Mouse (Mus musculus) NIH3T3 (cell line): ENCODE results near the gene Odf3b.

ENCODE experiments used
- DNase-seq: peaks from one replicate; pipeline ENCODE4 v3.0.0-alpha.2; 2012; ENCODE audit warnings: low read depth

The Odf3b gene

DNA sequence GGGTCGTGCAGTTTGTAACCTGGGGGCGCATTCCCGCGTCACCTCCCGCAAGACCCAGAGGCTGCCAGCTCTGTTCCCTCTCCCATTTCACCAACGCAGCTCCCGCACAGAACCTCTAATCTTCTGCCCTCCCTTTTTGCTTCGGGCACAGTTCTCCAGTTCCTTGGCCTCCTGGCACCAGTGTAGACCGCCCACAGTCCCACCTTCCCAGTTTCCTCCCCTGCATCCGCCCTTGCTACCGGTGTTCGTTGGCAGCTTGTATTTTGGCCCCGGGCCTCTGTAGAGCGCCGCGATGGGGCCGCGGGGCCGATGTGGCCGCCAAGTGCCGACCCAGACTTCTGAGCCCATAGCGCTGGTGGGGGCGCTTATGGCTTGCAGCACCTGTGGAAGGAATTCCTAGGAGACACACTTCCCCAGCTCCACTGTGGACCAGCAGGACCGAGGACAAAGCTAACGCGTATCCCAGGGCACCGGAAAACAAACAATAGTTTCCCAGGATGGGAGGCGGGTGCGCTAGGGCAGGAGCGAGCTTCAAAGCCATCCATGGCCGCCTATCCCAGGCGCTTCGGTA, at the start of gene Odf3b:
TSS of gene Odf3b (minus strand) at position 452 of the 571 bp plus-strand sequence.
- DNase-seq: no peak

DNA sequence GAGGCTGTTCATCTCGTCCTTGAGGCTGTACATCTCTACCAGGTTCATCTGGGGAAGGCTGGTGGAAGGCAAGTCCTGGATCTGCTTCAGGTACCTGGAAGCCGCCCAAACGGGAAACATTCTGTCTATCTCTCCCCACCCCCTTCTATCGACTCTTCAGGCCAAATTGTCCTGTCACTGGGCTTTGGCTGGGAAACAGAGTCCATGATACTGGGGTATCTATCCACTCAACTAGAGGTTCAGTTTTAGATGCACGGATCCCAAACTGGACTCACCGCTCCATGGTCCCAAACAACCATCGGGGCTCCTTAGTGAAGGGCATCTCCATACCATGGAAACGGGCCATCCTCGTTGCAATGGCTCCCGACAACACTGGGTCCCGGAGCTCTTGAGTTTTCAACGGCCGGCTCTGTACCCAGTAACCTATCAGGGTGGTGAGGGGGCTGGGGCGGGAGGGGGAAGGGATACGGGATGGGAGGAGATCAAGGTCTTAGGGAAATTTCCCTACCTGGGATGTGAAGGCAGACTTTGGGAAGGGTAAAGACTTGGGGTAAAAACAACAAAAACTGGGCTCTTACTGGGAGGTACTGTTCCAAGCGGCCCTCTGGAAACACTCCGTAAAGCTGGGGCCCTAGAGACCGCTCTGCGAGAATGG, 49.2 kb upstream of the Odf3b start:
- no peak for DNase-seq

DNA sequence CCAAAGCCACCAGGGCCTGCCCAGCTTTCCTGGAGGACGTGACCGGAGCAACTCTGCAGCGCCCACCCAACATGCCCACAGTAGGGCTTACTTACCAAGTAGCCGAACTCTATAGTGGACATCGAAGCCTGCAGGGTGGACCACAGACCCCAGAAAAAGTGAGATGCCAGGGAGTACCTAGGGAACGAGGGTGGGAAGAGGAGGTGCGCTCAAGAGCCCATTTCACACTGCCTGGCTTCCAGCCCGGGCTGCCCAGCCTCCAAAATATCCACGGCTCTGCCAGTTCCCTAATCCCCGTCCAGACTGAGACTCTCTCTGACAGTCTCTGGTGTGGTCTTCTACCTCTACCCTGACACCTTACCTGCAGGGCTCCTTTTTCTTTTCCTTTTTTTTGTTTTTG, 47.6 kb upstream of the Odf3b start:
- no peak for DNase-seq

DNA sequence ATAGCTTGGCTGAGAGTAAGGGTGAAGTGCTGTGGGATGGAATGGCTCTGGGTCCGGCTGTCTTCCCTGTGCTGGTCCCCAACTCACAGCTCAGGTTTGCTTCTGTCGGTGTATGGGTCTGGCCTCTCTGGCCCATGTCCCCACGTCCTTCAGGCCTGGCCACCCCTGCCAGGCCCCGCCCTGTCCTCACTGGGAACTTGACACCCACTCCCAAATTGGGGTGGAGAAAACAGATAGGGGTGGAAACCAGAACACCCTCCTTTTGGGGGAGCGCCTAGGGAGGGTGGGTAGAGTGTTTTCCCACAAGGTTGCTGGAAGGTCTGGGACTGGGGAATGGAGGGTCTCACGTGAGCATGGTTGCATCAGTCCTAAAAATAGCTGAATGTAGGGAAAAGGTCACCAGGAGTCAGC, 46.6 kb upstream of the Odf3b start, which contains the start of gene Cpt1b:
TSS of gene Cpt1b (minus strand) at position 153 of the 411 bp plus-strand sequence.
- no peak for DNase-seq

DNA sequence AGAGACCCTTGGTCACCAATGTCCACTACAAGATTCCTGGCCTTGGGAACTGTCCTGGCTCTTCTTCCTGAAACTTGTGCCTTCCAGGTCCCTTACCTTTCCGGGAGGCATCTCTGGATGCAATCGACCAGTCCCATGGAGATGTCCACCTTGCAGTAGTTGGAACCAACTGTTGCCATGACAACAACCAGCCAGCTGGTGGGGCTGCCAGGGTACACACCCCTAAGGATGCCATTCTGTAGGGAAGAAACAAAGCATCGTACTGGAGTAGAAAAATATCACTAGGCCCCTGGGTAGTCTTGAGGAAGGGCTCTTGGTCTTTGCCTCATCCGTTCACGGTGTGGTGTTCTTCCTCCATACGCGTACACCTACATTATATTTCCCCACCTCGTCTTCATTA, 45.5 kb upstream of the Odf3b start:
- DNase-seq: no peak

DNA sequence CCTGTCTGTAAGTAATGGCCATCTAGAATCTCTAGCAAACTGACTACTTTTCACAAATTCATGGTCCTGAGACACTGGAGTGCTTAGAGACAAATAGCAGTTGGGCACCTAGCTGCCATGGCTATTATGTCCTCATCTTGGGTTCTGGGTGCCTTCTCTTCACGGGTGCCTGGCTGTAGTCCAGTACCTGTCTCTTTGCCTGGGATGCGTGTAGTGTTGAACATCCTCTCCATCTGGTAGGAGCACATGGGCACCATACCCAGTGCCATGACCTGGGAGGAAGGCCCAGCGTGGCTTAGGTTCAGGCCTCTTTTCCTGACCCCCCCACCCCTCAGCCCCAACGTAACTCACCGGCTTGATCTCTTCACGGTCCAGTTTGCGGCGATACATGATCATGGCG, 42.9 kb upstream of the Odf3b start:
- DNase-seq: no peak

DNA sequence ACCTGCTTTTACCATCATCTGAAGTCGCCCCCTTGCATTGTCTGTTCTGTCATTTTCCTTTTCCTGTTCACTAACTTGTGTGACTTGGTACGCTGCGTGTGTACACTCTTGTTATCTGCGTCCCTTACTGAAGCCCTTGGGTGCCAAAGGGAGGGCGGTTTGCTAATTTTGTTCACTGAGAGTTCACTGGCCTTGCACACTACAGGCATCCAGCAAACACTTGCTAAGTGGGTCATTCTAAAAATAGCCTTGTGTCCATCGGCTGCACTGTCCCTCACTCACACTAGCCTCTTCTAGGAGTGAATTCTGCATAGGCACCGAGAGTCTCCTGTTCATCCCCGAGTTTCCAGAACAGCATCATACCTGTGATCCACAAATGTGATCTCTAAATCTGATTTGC, 36.2 kb upstream of the Odf3b start:
- DNase-seq: no peak

DNA sequence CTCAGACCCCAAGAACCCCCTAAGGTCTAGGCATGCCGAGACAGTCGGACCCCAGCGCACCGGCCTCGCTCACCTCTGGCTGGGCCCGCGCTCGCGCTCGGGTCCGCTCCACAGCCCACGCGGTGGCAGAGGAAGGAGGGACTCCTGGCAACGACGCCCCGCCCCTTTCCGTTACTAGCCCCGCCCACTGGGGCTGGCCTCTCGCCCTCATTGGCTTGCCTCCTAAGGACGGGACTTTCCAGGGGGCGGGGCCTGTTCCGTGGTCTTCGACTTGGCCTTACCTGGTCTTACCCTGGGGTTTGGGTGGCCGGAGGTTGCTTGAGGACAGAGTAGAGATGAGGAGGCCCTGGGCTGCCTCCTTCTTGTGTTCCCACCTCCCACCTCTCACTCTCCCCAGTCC, 31.0 kb upstream of the Odf3b start, which contains the start of gene Syce3:
TSS of gene Syce3 (minus strand) at position 386 of the 400 bp plus-strand sequence.
- no peak for DNase-seq

DNA sequence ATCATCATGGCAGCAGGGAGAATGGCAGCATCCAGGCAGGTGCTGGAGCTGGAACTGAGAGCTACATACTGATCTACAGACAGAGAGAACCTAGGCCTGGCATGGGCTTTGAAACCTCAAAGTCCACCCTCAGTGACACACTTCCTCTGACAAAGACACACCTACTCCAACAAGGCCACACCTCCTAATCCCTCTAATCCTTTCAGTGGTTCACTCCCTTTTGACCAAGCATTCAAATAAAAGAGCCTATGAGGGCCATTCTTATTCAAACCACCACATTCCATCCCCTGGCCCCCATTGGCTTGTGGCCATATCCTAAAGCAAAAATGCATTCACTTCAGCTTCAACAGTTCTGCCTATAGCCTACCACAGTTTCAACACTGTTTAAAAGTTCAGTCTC, 27.6 kb upstream of the Odf3b start:
- DNase-seq: no peak

DNA sequence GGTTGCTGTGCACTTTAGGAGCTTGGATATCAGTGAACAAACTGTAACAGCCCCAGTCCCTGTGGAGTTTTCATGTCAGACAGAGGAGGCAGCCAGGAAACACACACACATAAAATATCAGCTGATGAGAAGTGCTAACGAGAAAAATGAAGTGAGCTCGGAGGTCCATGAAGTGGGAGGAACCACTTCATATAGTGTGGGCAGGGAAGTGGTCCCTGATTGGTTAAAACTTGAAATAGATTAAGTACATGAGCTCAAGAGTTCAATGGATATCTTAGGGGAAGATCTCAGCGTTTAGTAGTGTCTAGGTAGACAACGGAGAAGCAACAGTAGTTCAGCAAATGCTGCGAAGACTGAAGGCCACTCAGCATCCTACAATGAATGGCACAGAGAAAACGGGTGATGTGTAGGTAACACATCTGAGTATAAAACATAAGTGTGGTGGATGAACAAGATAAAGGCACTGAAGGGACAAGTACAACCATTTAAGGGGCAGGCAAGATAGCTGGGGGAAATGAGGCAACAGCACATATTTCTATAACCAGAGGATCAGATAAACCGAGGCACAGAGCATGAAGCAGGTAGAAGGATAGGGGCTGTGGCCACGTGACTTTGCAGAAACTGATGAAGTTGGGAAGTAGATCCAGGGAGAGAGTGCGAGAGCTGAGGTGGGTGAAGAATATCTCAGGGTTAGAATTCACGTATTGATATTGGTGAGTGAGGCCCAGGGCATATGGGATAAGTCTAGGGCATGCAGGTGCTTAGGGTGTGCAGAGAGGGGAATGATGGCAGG, 25.9 kb upstream of the Odf3b start:
- DNase-seq: no peak

DNA sequence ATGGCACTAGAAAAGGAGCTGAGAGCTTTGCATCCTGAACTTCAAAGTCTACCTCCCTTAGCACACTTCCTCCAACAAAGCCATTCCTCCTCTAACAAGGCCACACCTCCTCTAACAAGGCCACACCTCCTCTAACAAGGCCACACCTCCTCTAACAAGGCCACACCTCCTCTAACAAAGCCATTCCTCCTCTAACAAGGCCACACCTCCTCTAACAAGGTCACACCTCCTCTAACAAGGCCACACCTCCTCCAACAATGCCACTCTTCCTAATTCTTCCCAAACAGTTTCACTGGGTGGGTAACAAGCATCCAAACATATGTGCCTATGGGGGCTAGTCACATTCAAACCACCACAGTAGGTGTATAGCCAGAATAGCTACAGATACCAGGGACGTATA, 23.4 kb upstream of the Odf3b start:
- DNase-seq: no peak

DNA sequence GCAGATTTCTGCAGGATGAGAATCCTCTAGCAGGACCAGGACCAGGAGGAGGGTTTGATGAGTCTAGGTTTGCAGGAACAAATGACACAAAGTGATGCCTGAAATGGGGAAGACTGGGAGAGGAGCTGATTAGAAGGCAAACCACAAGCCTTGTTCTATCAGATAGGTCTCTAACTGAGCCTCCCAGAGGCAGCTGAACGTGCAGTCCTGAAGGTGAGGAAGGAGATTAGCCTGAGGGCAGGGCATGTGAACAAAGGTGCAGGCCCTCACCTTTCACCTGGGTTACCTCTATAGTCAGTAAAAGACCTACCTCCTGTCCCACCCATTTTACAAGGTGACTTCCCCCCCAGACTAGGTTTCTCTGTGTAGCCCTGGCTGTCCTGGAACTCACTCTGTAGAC, 20.6 kb upstream of the Odf3b start:
- DNase-seq: no peak

DNA sequence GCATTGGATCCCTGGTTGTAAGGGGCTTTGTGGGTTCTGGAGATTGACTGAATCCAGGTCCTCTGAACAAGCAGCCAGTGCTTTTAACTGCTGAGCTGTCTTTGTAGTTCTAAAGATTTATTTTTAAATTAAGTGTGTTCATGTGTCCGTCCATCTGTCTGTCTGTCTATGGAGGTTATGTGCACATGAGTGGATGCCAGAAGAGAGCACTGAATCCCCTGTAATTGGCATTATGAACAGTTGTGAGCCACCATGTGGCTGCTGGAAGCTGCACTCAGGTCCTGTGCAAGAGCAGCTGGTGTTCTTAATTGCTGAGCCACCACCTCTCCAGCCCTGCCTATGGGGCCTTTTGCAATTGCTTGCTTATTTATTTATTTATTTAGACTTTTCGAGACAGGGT, 19.1 kb upstream of the Odf3b start:
- no peak for DNase-seq

DNA sequence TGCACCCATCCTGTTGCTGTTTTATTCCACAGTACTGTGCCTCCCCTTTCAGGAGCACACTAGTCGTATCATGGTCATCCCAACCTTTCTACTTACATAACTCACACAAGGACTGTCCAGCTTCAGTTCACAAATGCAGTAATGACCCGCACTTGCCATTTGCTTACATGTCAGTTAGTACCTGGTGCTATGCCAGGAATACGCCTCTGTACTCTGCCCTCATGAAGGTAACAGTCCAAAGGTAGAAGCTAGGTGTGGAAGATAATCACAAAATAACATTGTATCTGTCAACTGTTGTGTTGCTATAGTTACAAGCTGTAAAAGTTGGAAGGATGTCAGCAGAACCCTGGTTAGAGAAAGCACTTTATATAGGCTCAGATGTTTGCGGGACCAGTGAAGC, 17.8 kb upstream of the Odf3b start:
- no peak for DNase-seq

DNA sequence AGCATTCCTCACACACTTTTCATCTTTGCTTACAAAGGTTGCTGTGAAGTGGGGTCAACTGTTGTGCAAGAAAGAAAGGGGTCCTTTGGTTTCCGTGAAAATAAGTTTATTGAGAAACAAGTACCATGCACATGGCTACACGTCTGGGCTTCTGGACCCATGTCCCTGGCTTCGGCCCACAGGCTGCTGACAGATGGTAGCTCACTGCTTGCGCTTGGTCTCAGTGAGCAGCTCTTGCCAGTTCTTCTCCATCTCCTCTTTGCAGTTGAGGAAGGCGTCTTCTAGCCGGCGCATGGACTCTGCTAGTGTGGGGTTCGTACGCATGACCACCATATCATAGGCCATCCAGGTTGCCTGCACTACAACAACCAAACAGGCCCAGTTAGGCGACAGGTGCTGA, 11.0 kb upstream of the Odf3b start:
- no peak for DNase-seq

DNA sequence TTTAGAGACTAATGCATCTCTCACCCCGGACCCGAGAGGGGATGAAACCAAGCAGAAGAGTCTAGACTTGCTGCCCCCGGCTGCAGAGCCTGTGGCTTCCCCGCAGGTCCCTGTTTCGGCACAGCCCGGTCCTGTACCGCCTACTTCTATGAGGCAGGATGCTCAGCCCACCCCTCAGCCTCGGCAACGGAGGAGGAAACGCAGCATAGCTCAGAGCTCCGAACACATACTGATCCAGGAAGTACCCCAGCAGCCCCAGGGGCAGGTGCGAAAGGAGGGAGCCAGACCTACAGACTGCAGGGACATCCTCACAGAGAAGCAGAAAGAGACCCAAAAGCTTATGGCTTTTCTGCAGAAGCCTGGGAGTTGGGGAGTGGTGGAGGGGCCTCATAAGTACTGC, 8.0 kb upstream of the Odf3b start:
- DNase-seq: no peak

DNA sequence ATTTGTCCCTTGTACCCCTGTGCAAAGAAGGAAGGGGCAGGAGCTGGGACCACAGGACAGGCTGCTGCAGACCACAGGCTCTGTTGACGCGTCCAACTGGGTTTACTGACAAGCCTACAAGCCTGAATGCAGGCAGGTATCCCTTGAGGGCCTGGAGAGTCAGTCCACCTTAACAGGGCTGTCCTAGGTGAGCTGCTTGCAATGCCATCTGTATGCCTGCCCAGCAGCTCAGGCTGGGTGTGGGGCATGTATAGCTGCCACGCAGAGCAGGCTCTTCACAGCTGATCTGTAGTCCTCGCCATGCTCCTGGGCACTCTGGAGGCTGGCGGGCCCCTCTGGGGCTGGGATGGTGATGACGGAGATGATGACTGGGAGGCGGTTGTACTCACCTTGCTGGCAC, 5.5 kb upstream of the Odf3b start, which contains the start of gene Klhdc7b:
TSS of gene Klhdc7b (plus strand) at position 301 of the 400 bp plus-strand sequence.
- DNase-seq: no peak

DNA sequence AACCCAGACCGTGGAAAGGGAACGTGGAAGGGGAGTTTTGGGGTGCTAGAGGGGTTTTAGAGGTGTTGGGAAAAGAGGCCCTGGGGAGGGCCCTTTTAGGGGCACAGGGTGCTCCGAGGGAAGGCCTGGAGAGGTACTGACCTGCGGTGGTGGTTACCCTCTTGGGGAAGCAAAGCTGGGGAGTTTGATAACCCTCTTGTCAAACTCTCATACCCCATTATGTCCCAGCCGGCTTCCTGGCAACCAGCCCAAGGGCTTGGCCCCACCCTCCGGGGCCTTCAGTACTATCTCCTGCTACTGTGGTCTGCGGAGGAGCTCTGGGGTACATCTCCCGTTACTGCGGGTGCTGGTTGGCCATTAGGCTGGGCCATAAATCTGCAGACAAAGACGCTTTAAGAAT, 347 bp upstream of the Odf3b start:
- DNase-seq: no peak

DNA sequence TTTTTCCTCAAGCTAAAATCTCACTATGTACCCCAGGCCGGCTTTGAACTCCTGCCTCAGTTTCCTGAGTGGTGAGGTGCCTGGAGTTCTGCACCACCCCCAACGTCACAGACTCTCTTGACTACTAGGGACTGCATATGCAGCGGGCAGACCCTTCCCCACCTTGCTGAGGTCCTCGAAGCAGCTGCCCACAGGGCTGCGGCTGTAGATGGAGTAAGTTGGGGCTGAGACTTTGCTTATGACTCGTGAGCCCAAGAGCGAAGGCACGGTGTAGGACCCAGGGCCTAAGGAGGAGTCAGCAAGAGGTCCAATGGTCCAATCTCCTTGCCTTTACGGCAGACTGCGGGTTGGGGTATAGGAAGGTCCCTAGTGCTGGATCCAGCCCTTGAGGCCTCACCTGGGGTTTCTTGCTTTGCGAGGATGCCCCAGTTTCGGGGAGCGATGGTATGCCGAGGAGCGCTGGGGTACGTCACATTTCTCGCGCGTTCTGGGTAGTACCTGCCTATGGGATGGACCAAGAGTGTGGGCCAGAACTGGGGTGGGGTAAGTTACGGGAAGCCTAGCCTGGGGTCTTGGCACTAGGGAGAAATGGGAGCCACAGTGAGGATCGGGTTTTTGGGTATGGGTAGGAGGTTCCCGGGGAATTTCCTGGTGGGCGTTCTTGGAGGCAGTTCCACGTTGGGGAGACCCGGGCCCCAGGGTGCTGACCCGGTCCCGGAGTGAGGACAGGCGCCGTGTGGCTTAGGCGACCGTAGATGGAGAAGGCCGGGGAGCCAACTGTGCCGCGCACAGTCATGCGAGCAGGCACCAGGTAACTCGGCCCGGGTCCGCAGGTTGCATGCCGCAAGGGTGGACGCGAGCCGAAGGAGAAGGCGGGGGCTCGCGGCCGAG, 899 bp downstream of the Odf3b start:
- no peak for DNase-seq

DNA sequence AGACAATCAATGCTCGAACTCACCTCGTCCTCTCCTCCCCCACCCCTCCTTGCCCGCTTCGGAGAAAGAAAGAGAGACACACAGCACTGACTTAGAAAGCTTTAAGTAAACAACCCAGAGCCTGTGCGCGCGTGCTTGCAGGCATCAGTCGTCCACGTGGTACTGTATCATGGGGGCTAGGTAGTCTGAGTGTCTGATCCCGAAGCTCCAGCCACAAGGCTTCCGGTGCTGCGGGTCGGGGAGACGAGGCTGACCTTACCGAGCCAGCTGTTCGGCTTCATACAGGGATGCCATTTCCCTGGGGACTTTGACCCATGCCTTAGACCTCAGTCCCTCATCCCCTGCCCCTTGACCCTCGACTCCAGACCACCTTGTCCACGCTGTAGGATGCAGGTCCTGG, 1.7 kb downstream of the Odf3b start:
- DNase-seq: no peak

DNA sequence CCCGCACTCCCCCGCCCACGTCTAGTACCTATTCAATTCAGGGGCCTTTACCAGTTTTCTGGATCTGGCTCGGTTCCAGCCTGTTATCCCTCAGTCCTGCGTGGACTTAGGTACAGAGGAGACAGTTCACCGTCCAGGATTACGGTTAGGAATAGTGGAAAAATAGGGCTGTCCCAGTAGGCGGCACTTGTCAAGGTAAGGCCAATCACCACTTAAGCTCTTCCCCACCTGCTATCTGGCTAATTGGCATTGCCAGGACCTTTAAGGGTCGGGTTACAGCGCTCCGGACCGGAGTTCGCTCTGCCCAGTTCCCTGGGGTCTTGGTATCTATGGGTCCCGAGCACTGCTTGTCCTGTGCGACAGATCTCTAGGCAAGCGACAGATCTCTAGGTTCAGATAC, 2.1 kb downstream of the Odf3b start, which contains the start of gene Tymp:
TSS of gene Tymp (minus strand) at position 83 of the 400 bp plus-strand sequence.
- DNase-seq: no peak

DNA sequence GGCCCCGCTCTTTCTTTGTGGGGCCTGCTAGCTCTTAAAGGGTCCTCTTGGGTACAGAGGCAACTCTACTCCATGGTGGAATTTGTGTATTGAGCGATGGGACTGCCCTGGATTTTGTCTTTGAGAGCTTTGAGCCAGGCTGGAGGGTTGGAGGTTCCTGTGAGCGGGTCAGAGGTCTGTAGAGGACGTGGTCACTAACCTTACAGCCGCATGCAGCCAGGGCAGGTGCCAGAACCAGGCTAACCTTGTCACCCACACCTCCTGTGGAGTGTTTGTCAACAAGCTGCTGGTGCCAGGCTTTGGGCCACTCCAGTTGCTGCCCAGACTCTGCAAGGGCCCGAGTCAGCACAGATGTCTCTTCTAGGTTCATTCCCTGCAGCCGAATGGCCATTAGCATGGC, 3.0 kb downstream of the Odf3b start:
- DNase-seq: no peak
